Mouse (Mus musculus) hindbrain, embryonic 15.5 days (tissue): ENCODE measurements at regions not wholly inside any gene's neighbourhood (a gene's known extent, or its start where the extent isn't known, plus 50 kb on each side); places are given as distances from the start of the nearest gene placed in this dataset.

ENCODE experiments used
- ATAC-seq: fragments of 200-750 bp; cut with Nextera tagmentation; 2 replicates; pipeline ENCODE4 v1.8.0; 2017; ENCODE audit warnings: low read depth, moderate number of reproducible peaks, moderate TSS enrichment; ENCODE audit not compliant: low FRiP score
- H3K27ac ChIP-seq: fragments of 300-500 bp; sonication (generic); replicated peaks from 2 replicates; pipeline ENCODE4 v1.5.1; 2015; ENCODE audit warnings: mild to moderate bottlenecking, inconsistent platforms
- H3K27me3 ChIP-seq: fragments of 300-500 bp; sonication (generic); 2 replicates; pipeline ENCODE4 v1.6.1; 2015; ENCODE audit warnings: control low read depth, inconsistent platforms
- H3K36me3 ChIP-seq: fragments of 300-500 bp; sonication (generic); 2 replicates; pipeline ENCODE4 v1.6.1; 2015; ENCODE audit warnings: control low read depth, inconsistent platforms
- H3K4me1 ChIP-seq: fragments of 300-500 bp; sonication (generic); replicated peaks from 2 replicates; pipeline ENCODE4 v1.6.1; 2015; ENCODE audit warnings: control low read depth, inconsistent platforms
- H3K4me2 ChIP-seq: fragments of 300-500 bp; sonication (generic); 2 replicates; pipeline ENCODE4 v1.6.1; 2015; ENCODE audit warnings: moderate library complexity, mild to moderate bottlenecking, inconsistent platforms
- H3K4me3 ChIP-seq: fragments of 300-500 bp; sonication (generic); 2 replicates; pipeline ENCODE4 v1.5.1; 2015; ENCODE audit warnings: mild to moderate bottlenecking, inconsistent platforms
- H3K9ac ChIP-seq: fragments of 300-500 bp; sonication (generic); 2 replicates; pipeline ENCODE4 v1.6.1; 2015; ENCODE audit warnings: inconsistent platforms
- H3K9me3 ChIP-seq: fragments of 300-500 bp; sonication (generic); 2 replicates; pipeline ENCODE4 v1.6.1; 2016; ENCODE audit warnings: control low read depth, inconsistent platforms
- WGBS: fragments of 180-500 bp; shearing (Covaris S2); methylation state at CpG from one replicate; pipeline ENCODE4 v1.1.7; 2015; 5-methylcytosine and 5-hydroxymethylcytosine counted together

DNA sequence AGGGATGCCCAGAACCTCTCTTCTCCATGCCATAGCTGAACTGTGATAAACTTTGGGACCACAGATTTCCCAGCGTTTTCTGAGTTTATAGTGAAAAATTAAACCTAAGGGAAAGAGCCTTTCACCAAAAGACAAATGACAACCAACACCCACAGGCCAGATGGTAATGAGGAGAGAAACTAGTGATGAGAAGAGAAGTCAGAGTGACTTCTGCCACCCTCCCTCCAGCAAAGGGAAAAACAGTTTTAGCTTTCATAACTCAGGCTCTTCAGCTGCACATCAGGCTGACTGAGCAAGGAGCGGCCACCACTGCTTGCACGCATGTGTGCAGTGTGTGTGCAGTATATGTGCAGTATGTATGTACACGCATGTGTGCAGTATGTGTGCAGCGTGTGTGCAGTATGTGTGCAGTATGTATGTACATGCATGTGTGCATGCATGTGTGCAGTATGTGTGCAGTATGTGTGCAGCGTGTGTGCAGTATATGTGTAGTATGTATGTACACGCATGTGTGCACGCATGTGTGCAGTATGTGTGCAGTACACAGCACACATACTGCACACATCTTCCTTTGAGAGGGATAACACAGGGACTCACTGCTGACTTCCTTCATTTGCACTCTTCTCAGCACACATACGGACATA is 208.1 kb upstream of the Ppargc1a start:
- Histone ChIP-seq H3K27ac (no peak overlapping the region), H3K27me3 (no peaks in the 10 kb centered on the region), H3K9ac (no peak overlapping the region), H3K4me3 (no peak overlapping the region), H3K36me3 (no peaks in the 10 kb centered on the region), H3K9me3 (no peaks in the 10 kb centered on the region), H3K4me2 (no peak overlapping the region), H3K4me1 (no peaks in the 10 kb centered on the region)
- 0 out of 2 replicates have a peak, but pooled peaks have one; percentile 48 for ATAC-seq
- 92% methylated on average over 9 of the region's 9 CpGs for WGBS

DNA sequence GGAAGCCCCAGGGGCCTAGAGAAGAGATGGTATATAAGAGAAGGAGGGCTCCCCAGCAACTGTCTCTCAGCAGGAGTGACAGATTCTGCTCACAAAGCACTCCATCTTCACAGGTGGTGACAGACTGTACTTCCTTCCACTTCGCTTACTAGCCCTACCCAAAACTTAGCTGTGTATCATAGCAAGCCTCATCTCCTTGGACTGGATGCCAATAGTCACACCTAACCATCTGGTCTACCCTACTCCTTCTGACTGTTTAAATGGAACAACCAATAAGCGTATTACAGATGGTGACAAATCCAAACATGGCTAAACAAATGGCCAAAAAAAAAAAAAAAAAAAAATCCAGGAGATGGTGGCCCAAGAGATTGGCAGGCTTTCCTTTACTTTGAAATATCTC is 204.1 kb upstream of the Ppargc1a start:
- H3K27ac ChIP-seq = no peak overlapping the region
- ATAC-seq = no peak
- WGBS = 77% methylated on average over 2 of the region's 2 CpGs
- H3K4me3 ChIP-seq = no peak overlapping the region
- H3K4me1 ChIP-seq = no peaks in the 10 kb centered on the region
- H3K9ac ChIP-seq = no peak overlapping the region
- H3K9me3 ChIP-seq = no peaks in the 10 kb centered on the region
- H3K36me3 ChIP-seq = no peaks in the 10 kb centered on the region
- H3K27me3 ChIP-seq = no peaks in the 10 kb centered on the region
- no peak overlapping the region for H3K4me2 ChIP-seq

DNA sequence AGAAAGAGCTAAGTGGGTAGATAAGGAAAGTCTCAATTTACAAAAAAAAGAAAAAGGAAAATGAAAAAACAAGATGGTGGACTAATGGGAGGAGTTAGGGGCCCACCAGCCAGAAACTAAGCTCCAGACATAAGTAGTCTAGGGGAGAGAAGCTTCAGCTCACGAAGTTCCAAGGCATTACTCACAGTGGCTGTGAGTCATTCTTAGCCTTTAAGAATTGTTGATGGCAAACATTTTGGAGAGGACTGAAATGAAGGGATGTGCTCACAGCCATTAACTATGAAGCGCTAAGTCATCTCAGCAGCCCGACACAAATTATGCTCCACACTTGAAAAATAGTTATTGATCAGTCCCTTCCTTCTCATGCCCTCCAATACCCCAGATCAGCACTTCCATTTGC is 198.6 kb upstream of the Ppargc1a start:
- Histone ChIP-seq H3K4me3 (no peak overlapping the region), H3K4me2 (no peak overlapping the region), H3K27ac (no peak overlapping the region), H3K9ac (no peak overlapping the region), H3K36me3 (no peaks in the 10 kb centered on the region), H3K27me3 (no peaks in the 10 kb centered on the region), H3K4me1 (no peaks in the 10 kb centered on the region), H3K9me3 (no peaks in the 10 kb centered on the region)
- no peak for ATAC-seq
- WGBS = 87% methylated on average over 3 of the region's 3 CpGs

DNA sequence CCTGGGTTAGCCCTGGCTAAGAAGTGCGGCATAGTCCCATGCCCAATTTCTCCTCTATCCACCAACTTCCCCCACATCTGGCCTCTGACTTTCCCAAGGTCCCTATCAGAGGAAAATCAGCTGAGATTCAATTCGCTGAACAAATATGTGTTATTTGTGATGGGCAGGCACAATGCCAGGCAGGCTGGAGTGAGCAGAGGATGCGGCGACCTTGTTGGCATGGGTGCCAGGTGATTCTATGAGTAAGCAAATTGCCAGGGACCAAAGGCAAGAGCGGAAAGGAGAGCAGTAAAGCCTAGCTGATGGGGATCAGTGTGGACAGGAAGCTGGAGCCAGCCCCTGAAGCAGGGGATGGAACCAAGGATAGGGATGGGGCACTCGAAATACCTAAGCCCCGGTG is 196.9 kb upstream of the Ppargc1a start:
- Histone ChIP-seq H3K4me2 (no peak overlapping the region), H3K4me1 (no peaks in the 10 kb centered on the region), H3K4me3 (no peak overlapping the region), H3K9me3 (no peaks in the 10 kb centered on the region), H3K36me3 (no peaks in the 10 kb centered on the region), H3K27me3 (no peaks in the 10 kb centered on the region), H3K9ac (no peak overlapping the region), H3K27ac (no peak overlapping the region)
- WGBS = 89% methylated on average over 7 of the region's 7 CpGs
- ATAC-seq = no peak

DNA sequence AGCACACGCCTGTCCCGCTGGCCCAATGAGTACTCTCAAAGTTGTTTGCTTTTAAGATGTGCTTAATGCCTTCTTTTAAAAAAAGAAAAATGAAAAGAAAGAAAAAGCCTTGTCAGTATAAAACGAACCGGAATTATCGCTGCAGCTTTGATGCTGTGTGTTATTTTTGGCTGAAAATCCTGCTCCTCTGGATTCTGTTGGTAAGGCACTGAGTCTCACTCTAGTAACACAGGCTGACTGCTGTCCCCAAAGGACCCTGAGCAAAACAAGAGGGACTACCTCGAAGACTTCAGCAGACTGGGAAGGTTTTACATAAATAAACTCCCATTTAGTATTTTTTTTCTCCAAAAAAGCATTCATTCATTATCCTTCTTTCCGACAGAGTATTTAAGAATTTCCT is 196.1 kb upstream of the Ppargc1a start:
- ATAC-seq = no peak
- no peak overlapping the region for H3K4me3 ChIP-seq
- no peak overlapping the region for H3K27ac ChIP-seq
- no peaks in the 10 kb centered on the region for H3K36me3 ChIP-seq
- no peaks in the 10 kb centered on the region for H3K27me3 ChIP-seq
- no peaks in the 10 kb centered on the region for H3K9me3 ChIP-seq
- H3K9ac ChIP-seq = no peak overlapping the region
- no peak overlapping the region for H3K4me2 ChIP-seq
- no peaks in the 10 kb centered on the region for H3K4me1 ChIP-seq
- WGBS = 79% methylated on average over 7 of the region's 7 CpGs

DNA sequence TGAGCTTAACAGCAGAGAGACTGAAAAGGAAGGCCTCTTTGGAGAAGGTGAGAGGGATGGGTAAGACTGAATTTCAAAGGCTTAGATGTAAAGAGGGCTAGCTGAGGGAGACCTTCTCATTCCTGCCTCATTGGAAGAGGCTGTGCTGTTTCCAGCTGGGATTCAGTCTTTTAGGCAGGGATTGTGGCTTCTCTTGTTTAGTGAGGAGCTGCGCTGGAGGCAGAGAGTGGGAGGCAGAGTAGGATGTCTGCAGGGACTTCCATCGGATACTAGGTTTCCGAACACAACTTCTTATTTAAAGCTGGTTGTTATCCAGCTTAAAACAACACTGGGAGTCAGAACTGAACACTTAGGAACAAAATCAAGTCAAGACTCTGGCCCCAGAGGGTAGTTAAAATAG is 194.8 kb upstream of the Ppargc1a start:
- Histone ChIP-seq H3K36me3 (no peaks in the 10 kb centered on the region), H3K4me1 (no peaks in the 10 kb centered on the region), H3K9me3 (no peaks in the 10 kb centered on the region), H3K27ac (no peak overlapping the region), H3K27me3 (no peaks in the 10 kb centered on the region), H3K9ac (no peak overlapping the region), H3K4me2 (no peak overlapping the region), H3K4me3 (no peak overlapping the region)
- no peak for ATAC-seq
- 49% methylated on average over 3 of the region's 3 CpGs for WGBS

DNA sequence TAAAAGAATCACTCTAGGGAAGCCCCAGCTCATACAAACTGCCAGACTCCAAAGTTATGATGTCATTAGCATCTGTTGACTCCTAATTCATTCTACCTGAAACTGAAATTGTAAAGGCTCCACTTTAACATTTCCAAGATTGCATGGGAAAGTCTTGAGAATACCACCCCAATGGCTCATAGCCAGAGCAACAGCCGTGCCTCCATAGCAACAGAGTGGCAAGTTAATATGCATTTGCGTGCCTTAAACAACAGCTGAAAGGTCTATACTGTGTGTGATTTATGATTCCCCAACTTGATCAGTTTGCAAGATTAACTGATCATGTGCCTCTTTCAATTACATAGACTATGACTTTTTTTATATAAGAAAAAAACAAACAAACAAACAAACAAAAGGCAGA is 190.8 kb upstream of the Ppargc1a start:
- H3K4me3 ChIP-seq = no peak overlapping the region
- no peak overlapping the region for H3K9ac ChIP-seq
- H3K9me3 ChIP-seq = no peaks in the 10 kb centered on the region
- WGBS = 44% methylated on average over 2 of the region's 2 CpGs
- H3K36me3 ChIP-seq = no peaks in the 10 kb centered on the region
- no peak overlapping the region for H3K27ac ChIP-seq
- H3K4me1 ChIP-seq = no peaks in the 10 kb centered on the region
- H3K27me3 ChIP-seq = no peaks in the 10 kb centered on the region
- no peak overlapping the region for H3K4me2 ChIP-seq
- ATAC-seq = no peak

DNA sequence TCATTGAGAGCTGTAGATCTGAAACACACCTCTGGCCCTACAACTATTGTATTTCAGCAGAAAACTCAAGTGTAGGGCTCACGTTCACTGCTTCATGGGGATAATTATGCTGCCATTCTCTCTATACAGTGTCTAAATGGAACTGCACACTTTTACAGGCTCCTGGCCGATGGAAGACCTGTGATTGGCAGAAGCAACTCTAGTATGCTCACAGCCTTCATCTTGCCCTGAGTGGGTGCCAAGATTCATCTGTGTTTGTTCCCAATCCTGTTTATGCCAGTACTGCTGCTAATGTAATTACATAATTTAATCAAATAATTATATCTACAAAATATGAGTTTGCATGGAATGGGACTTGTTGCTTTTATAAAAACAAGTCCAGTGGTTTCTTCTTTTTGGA is 190.3 kb upstream of the Ppargc1a start:
- no peaks in the 10 kb centered on the region for H3K36me3 ChIP-seq
- no peaks in the 10 kb centered on the region for H3K4me1 ChIP-seq
- no peak overlapping the region for H3K4me3 ChIP-seq
- H3K27ac ChIP-seq = no peak overlapping the region
- H3K9ac ChIP-seq = no peak overlapping the region
- no peak overlapping the region for H3K4me2 ChIP-seq
- 54% methylated on average over 2 of the region's 2 CpGs for WGBS
- H3K9me3 ChIP-seq = no peaks in the 10 kb centered on the region
- ATAC-seq = no peak
- no peaks in the 10 kb centered on the region for H3K27me3 ChIP-seq

DNA sequence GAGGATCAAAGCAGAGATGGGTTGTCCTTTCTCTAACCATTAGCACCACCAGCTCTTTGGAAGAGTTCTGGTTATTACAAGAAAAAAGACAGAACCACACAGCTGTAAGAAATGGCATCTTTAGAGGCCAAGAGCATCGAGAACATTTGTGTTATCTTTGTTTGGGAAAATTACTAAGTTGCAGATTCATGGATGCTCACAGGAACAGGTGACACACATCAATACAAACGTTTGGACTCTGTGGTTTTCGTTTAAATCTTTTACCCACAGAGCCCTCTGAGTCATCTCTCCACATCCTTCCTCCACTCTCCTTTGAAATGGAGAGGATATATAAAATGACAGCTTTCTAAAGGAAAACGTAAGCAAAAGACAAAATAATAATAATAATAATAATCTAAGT is 184.5 kb upstream of the Ppargc1a start:
- Histone ChIP-seq H3K9me3 (no peaks in the 10 kb centered on the region), H3K4me1 (no peaks in the 10 kb centered on the region), H3K4me2 (no peak overlapping the region), H3K27ac (no peak overlapping the region), H3K4me3 (no peak overlapping the region), H3K27me3 (no peaks in the 10 kb centered on the region), H3K9ac (no peak overlapping the region), H3K36me3 (no peaks in the 10 kb centered on the region)
- no peak for ATAC-seq
- WGBS = 71% methylated on average over 4 of the region's 4 CpGs

DNA sequence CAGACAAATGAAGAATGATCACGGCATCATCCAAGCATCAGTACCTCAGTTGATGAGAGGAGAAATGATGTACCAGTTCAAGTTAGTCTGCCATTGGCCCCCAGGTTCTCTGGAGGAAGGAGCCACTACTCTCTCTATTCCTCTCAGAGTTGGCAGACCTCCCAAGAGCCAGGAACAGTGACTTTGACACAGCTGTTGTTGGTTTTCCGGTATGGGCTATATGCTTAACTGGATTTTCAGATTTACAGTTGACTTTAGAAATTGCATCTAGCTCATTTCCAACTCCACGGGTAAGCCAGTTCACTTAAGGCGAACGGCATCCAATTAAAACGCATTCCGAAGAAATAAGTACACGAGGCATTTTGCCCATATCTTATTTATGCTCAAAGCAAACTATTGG is 182.9 kb upstream of the Ppargc1a start:
- Histone ChIP-seq H3K36me3 (no peaks in the 10 kb centered on the region), H3K27me3 (no peaks in the 10 kb centered on the region), H3K27ac (no peak overlapping the region), H3K9me3 (no peaks in the 10 kb centered on the region), H3K4me1 (no peaks in the 10 kb centered on the region), H3K4me2 (no peak overlapping the region), H3K4me3 (no peak overlapping the region), H3K9ac (no peak overlapping the region)
- ATAC-seq = no peak
- WGBS = 88% methylated on average over 8 of the region's 8 CpGs

DNA sequence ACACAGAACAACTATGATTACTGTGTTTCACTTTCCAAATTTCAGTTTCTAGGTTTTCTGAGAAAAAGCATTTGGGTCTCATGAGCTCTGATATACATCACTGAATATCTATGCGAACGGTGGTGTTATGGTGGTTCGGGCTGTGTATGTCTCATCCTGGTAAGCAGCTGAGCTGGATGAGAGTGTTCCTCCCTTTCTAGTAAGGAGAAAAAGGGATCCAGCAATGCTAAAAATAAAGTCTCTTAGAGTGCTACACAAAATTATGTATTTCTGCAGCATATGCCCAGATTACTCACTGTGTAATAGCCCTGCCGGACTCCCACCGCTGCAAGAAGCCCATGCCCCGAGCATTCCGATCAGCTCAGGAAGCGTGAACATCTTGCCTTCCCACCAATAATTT is 173.4 kb upstream of the Ppargc1a start:
- Histone ChIP-seq H3K4me3 (no peak overlapping the region), H3K9ac (no peak overlapping the region), H3K27me3 (no peaks in the 10 kb centered on the region), H3K36me3 (no peaks in the 10 kb centered on the region), H3K9me3 (no peaks in the 10 kb centered on the region), H3K4me1 (no peaks in the 10 kb centered on the region), H3K4me2 (no peak overlapping the region), H3K27ac (no peak overlapping the region)
- no peak for ATAC-seq
- WGBS = 90% methylated on average over 8 of the region's 8 CpGs

DNA sequence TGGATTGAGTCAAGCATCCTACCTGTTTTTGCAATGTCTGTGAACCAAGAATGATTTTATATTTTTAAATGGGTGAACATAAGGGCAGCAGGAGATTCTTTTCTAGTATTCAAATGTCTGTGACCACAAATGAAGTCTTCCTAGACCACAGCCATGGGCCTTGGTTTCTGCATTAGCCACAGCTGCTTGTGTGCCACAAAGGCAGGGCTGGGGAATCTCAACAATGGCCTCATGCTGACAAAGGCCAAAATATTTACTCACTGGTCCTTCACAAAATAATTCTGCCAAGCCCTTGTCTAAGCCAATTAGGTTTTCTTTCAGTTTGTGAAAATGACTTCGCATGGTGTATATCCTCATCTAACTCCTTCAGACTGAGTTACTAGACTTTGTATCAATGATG is 162.7 kb upstream of the Ppargc1a start:
- Histone ChIP-seq H3K9me3 (no peaks in the 10 kb centered on the region), H3K9ac (no peak overlapping the region), H3K4me3 (no peak overlapping the region), H3K27me3 (no peaks in the 10 kb centered on the region), H3K4me2 (no peak overlapping the region), H3K27ac (no peak overlapping the region), H3K36me3 (no peaks in the 10 kb centered on the region), H3K4me1 (no peaks in the 10 kb centered on the region)
- 53% methylated on average over 1 of the region's 1 CpGs for WGBS
- ATAC-seq = no peak

DNA sequence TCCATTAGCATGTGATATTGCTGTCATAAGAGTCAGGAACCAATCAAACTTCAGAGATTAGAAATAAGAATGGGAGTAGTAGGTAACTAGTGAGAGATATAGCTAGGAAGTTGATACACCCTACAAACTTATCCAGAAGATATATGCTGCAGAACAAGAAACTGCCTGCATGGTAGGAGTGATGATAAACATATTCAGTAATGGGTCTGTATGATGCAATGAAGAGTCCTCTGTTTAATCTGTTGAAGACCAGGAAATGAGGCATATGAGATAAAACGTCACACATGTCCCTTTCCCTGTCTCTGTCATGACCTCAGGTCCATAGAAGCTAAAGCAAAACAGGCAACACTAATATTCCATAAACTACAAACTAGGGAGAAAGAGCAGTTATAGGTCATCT is 162.2 kb upstream of the Ppargc1a start:
- Histone ChIP-seq H3K36me3 (no peaks in the 10 kb centered on the region), H3K4me1 (no peaks in the 10 kb centered on the region), H3K9me3 (no peaks in the 10 kb centered on the region), H3K27ac (no peak overlapping the region), H3K4me2 (no peak overlapping the region), H3K27me3 (no peaks in the 10 kb centered on the region), H3K4me3 (no peak overlapping the region), H3K9ac (no peak overlapping the region)
- no peak for ATAC-seq
- 96% methylated on average over 1 of the region's 1 CpGs for WGBS
